Mouse (Mus musculus) lung, embryonic 14.5 days (tissue): ENCODE data around the gene Myo18a. TPM values are rescaled to one million over a fixed set of nuclear protein-coding genes. Genes with fewer than 3 reads are reported as not detected.
A peak's percentile ranks its signal among the peaks of the same experiment; 100 is the strongest.

Experiments used
- ATAC-seq: fragments of 200-750 bp; cut with Nextera tagmentation; 2 replicates; pipeline ENCODE4 v1.8.0; 2017; ENCODE audit warnings: mild to moderate bottlenecking, moderate TSS enrichment, moderate library complexity; ENCODE audit not compliant: insufficient read depth
- DNase-seq: peaks from one replicate; pipeline ENCODE4 v3.0.0-alpha.2; 2015
- H3K27ac ChIP-seq: fragments of 300-500 bp; sonication (generic); 2 replicates; pipeline ENCODE4 v1.5.1; 2014; ENCODE audit warnings: low read depth, mild to moderate bottlenecking, moderate library complexity
- H3K27me3 ChIP-seq: fragments of 300-500 bp; sonication (generic); 2 replicates; pipeline ENCODE4 v1.6.1; 2014; ENCODE audit warnings: low read length, control low read depth; ENCODE audit not compliant: insufficient read depth
- H3K36me3 ChIP-seq: fragments of 300-500 bp; sonication (generic); 2 replicates; pipeline ENCODE4 v1.6.1; 2014; ENCODE audit warnings: control low read depth; ENCODE audit not compliant: insufficient read depth
- H3K4me1 ChIP-seq: fragments of 300-500 bp; sonication (generic); 2 replicates; pipeline ENCODE4 v1.6.1; 2014; ENCODE audit warnings: antibody characterized with exemption, control low read depth; ENCODE audit not compliant: insufficient read depth
- H3K4me2 ChIP-seq: fragments of 300-500 bp; sonication (generic); 2 replicates; pipeline ENCODE4 v1.6.1; 2014; ENCODE audit warnings: mild to moderate bottlenecking
- H3K4me3 ChIP-seq: fragments of 300-500 bp; sonication (generic); 2 replicates; pipeline ENCODE4 v1.5.1; 2014; ENCODE audit warnings: low read depth, low read length
- H3K9ac ChIP-seq: fragments of 300-500 bp; sonication (generic); 2 replicates; pipeline ENCODE4 v1.6.1; 2014
- H3K9me3 ChIP-seq: fragments of 300-500 bp; sonication (generic); 2 replicates; pipeline ENCODE4 v1.6.1; 2016; ENCODE audit warnings: low read depth, low read length, control low read depth
- CTCF ChIP-seq: IDR thresholded peaks from 2 replicates; pipeline ENCODE4 v1.5.1; 2016; ENCODE audit warnings: antibody characterized with exemption, low read depth
- WGBS: fragments of 180-500 bp; shearing (Covaris S2); extraction: QIAGEN DNeasy Blood & Tissue Kit; methylation state at CpG from one replicate; pipeline ENCODE4 v1.1.7; 2014; 5-methylcytosine and 5-hydroxymethylcytosine counted together
- polyA plus RNA-seq: library from polyadenylated mRNA; unstranded; fragments of >200 nt; fragmentation: Nextera tagmentation; extraction: Ambion mirVana; gene quantifications from 2 replicates; pipeline ENCODE4 v1.2.1, GENCODE M21; 2014

Myo18a gene
- polyA plus RNA-seq, 1 experiment from 2014 or later = 35.0 TPM

DNA sequence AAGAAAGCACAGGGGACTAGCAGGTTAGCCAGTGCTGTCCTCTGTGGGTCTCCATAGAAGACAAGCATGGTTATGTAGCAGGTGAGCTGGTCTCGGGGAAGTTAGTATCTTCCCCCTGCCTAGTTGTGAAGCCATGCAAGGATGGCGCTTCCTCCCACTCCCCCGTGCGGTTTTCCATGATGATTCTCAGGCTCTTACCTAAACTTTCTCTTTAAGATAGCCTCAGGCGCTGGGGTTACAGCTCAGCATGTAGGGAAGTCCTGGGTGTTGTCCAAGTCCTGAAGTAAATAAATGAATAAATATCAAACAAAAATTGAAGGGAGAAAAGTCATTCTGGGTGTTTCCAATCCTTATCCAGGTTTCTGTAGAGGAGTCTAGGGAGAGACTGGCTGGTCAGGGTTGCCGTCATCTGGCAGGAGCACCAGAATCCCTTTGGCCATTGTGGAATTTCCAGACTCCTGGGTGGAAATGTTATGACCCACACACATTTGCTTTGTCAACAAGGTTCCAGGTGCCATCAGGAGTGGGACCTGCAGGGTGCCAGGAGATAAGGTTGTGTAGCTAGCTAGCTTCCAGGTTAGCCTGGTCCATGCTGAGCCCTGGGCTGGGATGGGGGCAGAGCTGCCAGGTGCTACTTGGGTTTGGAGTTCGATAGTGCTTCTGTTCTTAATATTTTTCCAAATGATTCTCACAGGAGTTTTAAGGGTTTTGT lies 19.2 kb downstream of the Myo18a start:
- Histone ChIP-seq H3K9me3 (no peaks in the 10 kb centered on the region), H3K27me3 (no peaks in the 10 kb centered on the region), H3K9ac (no peak overlapping the region), H3K4me1 (peaks cover 19% of the 10 kb centered on the region), H3K36me3 (peaks cover 22% of the 10 kb centered on the region; the same call in 1 of the 2 replicates), H3K27ac (no peak overlapping the region), H3K4me3 (no peak overlapping the region), H3K4me2 (no peak overlapping the region)
- TF ChIP-seq CTCF = no peak
- WGBS = 76% methylated on average over 7 of the region's 7 CpGs
- ATAC-seq (no peak), DNase-seq (no peak)

- Histone ChIP-seq H3K4me1 (peaks cover 19% of the 10 kb centered on the region), H3K36me3 (peaks cover 15% of the 10 kb centered on the region; the same call in 1 of the 2 replicates)
- ATAC-seq = no peak; the same call in 1 of the 2 replicates
Observed at GRCm38 (mm10) chr11:77783211-77783746, 20.2 kb downstream of the Myo18a start.

GRCm38 (mm10) chr11:77783747-77784646 lies 21.0 kb downstream of the Myo18a start:
- H3K36me3 ChIP-seq = peaks cover 11% of the 10 kb centered on the region; the same call in 1 of the 2 replicates
- peak; percentile 37 for DNase-seq
- no peak for ATAC-seq
- H3K9me3 ChIP-seq = no peaks in the 10 kb centered on the region
- WGBS = 40% methylated on average over 18 of the region's 18 CpGs
- H3K4me1 ChIP-seq = peaks cover 19% of the 10 kb centered on the region
- H3K27ac ChIP-seq = peak overlapping the region; percentile 92
- H3K4me2 ChIP-seq = peak overlapping the region; percentile 36
- H3K27me3 ChIP-seq = no peaks in the 10 kb centered on the region
- peak; percentile 12 for TF ChIP-seq CTCF
- peak overlapping the region; percentile 4; the same call in 1 of the 2 replicates for H3K9ac ChIP-seq
- no peak overlapping the region for H3K4me3 ChIP-seq

More at GRCm38 (mm10) chr11:77783211-77783746, 20.2 kb downstream of the Myo18a start:
- peak; percentile 32 for DNase-seq
- peak overlapping the region; percentile 92 for H3K27ac ChIP-seq
- H3K4me2 ChIP-seq = no peak overlapping the region
- no peak overlapping the region for H3K4me3 ChIP-seq
- WGBS = 47% methylated on average over 10 of the region's 10 CpGs
- no peaks in the 10 kb centered on the region for H3K9me3 ChIP-seq
- no peaks in the 10 kb centered on the region for H3K27me3 ChIP-seq
- peak overlapping the region; percentile 4; the same call in 1 of the 2 replicates for H3K9ac ChIP-seq
- no peak; the same call in 1 of the 2 replicates for TF ChIP-seq CTCF

DNA sequence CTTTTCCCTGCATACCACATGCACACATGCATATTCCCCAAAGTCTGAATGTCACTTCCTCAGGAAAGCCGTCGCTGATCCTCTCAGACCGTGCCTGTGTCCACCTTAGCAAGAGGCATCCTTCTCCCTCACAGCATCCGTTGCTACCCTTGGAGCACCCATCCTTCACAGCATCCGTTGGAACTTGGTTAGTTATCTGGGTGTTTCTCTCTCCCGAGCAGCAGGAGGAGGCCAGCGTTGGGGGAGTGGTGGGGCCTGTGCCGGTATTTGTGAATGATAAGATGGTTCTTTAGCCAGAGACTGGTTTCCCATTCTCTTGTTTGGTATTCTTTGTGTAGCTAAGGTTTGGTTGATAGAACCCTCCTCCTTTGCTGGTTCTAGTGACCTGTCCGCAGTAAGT lies 21.8 kb downstream of the Myo18a start:
- TF ChIP-seq CTCF = no peak
- Histone ChIP-seq H3K4me3 (no peak overlapping the region), H3K36me3 (peaks cover 7% of the 10 kb centered on the region; the same call in 1 of the 2 replicates), H3K4me1 (peaks cover 19% of the 10 kb centered on the region), H3K9ac (0 out of 2 replicates have a peak overlapping the region, but pooled peaks have one; percentile 26), H3K27ac (peak overlapping the region; percentile 92), H3K9me3 (no peaks in the 10 kb centered on the region), H3K4me2 (peak overlapping the region; percentile 36), H3K27me3 (no peaks in the 10 kb centered on the region)
- 59% methylated on average over 9 of the region's 9 CpGs for WGBS
- DNase-seq (no peak), ATAC-seq (no peak)

- H3K4me2 ChIP-seq = peak overlapping the region; percentile 36
- H3K9ac ChIP-seq = peak overlapping the region; percentile 26; the same call in 1 of the 2 replicates
- no peaks in the 10 kb centered on the region for H3K9me3 ChIP-seq
- peaks cover 22% of the 10 kb centered on the region for H3K4me1 ChIP-seq
- peak overlapping the region; percentile 92 for H3K27ac ChIP-seq
- H3K27me3 ChIP-seq = no peaks in the 10 kb centered on the region
- WGBS = 9% methylated on average over 5 of the region's 5 CpGs
- ATAC-seq (peak; percentile 39; the same call in 1 of the 2 replicates), DNase-seq (peak; percentile 62)
- no peak overlapping the region for H3K4me3 ChIP-seq
- no peak for TF ChIP-seq CTCF
- H3K36me3 ChIP-seq = peaks cover 7% of the 10 kb centered on the region; the same call in 1 of the 2 replicates
Observed at GRCm38 (mm10) chr11:77785396-77785767, 22.3 kb downstream of the Myo18a start.

DNA sequence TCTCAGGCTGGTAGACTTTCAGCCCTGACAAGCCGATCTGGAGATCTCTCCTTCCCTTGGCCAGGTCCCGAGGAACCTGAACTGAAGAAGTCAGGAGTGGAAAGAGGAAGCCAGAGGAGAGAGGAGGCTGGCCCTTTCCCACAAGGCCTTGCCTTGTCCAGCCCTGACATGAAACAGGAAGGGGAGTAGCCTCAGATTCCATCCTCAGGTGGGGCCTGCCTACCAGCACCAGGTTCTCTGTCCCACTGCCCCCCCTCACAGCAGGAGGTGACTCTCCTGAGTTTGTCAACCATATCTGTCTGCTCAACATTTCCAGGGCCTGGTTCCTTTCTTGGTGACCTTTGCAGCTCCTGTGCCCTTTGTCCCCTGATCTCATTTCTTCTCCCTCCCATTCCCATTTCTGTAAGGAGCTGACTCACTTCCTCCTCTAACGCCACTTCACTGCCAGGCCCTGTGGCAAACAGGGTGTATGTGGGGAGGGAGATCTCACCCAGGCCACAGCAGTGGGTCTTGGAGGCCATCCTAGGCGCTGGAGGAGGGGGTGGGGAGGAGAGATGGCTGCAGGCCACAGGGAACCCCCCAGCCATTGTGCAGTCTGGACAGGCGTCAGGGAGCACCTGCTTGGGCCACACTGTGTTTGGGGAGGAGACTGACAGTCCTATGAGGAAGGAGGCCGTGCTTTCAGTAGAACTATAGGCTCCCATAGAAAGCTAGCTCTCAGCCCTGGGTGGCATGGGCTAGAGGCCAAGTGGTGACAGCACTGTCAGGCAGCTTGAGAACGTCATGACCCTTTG lies 22.9 kb downstream of the Myo18a start:
- H3K36me3 ChIP-seq = peaks cover 5% of the 10 kb centered on the region; the same call in 1 of the 2 replicates
- DNase-seq (peak; percentile 15), ATAC-seq (peak; percentile 18; the same call in 1 of the 2 replicates)
- H3K4me3 ChIP-seq = no peak overlapping the region
- H3K4me2 ChIP-seq = peak overlapping the region; percentile 36
- 38% methylated on average over 7 of the region's 7 CpGs for WGBS
- H3K4me1 ChIP-seq = peaks cover 26% of the 10 kb centered on the region
- no peaks in the 10 kb centered on the region for H3K27me3 ChIP-seq
- peak overlapping the region; percentile 92 for H3K27ac ChIP-seq
- H3K9me3 ChIP-seq = no peaks in the 10 kb centered on the region
- TF ChIP-seq CTCF = no peak
- peak overlapping the region; percentile 26 for H3K9ac ChIP-seq
